Mouse (Mus musculus) embryonic facial prominence, embryonic 14.5 days (tissue): ENCODE results near the gene Tiprl. TPM values are rescaled to one million over a fixed set of nuclear protein-coding genes. Genes with fewer than 3 reads are reported as not detected.

Experiments
- ATAC-seq: fragments of 200-750 bp; cut with Nextera tagmentation; 2 replicates; pipeline ENCODE4 v1.8.0; 2017; ENCODE audit warnings: low read depth, moderate number of reproducible peaks, moderate TSS enrichment
- DNase-seq: peaks from one replicate; pipeline ENCODE4 v3.0.0-alpha.2; 2015; ENCODE audit warnings: low spot score
- H3K27ac ChIP-seq: fragments of 300-500 bp; sonication (generic); replicated peaks from 2 replicates; pipeline ENCODE4 v1.5.1; 2014; ENCODE audit warnings: low read depth, mild to moderate bottlenecking, low read length, moderate library complexity
- H3K27me3 ChIP-seq: fragments of 300-500 bp; sonication (generic); replicated peaks from 2 replicates; pipeline ENCODE4 v1.6.1; 2014; ENCODE audit warnings: low read length; ENCODE audit not compliant: control insufficient read depth, insufficient read depth
- H3K36me3 ChIP-seq: fragments of 300-500 bp; sonication (generic); 2 replicates; pipeline ENCODE4 v1.6.1; 2014; ENCODE audit warnings: low read length, mixed read lengths; ENCODE audit not compliant: control insufficient read depth, insufficient read depth
- H3K4me1 ChIP-seq: fragments of 300-500 bp; sonication (generic); 2 replicates; pipeline ENCODE4 v1.6.1; 2014; ENCODE audit warnings: antibody characterized with exemption, low read length; ENCODE audit not compliant: control insufficient read depth, insufficient read depth
- H3K4me2 ChIP-seq: fragments of 300-500 bp; sonication (generic); 2 replicates; pipeline ENCODE4 v1.6.1; 2014; ENCODE audit warnings: low read depth, mild to moderate bottlenecking, low read length, moderate library complexity, mixed read lengths
- H3K4me3 ChIP-seq: fragments of 300-500 bp; sonication (generic); 2 replicates; pipeline ENCODE4 v1.5.1; 2014; ENCODE audit warnings: low read depth, mild to moderate bottlenecking, low read length
- H3K9ac ChIP-seq: fragments of 300-500 bp; sonication (generic); 2 replicates; pipeline ENCODE4 v1.6.1; 2014; ENCODE audit warnings: low read depth, mild to moderate bottlenecking, low read length, moderate library complexity, mixed read lengths
- H3K9me3 ChIP-seq: fragments of 300-500 bp; sonication (generic); 2 replicates; pipeline ENCODE4 v1.6.1; 2016; ENCODE audit warnings: low read length; ENCODE audit not compliant: control insufficient read depth
- WGBS: fragments of 180-500 bp; shearing (Covaris S2); extraction: QIAGEN DNeasy Blood & Tissue Kit; methylation state at CpG from one replicate; pipeline ENCODE4 v1.1.7; 2014; 5-methylcytosine and 5-hydroxymethylcytosine counted together
- polyA plus RNA-seq: library from polyadenylated mRNA; unstranded; fragments of >200 nt; fragmentation: Nextera tagmentation; extraction: Ambion mirVana; gene quantifications from 2 replicates; pipeline ENCODE4 v1.2.1, GENCODE M21; 2014

The Tiprl gene
- polyA plus RNA-seq, 1 experiment from 2014 or later: 90.6 TPM

- peaks cover 6% of the 10 kb centered on the region; the same call in 1 of the 2 replicates for H3K4me1 ChIP-seq
- H3K4me2 ChIP-seq: no peak overlapping the region
- ATAC-seq: no peak
- DNase-seq: no peak
- H3K36me3 ChIP-seq: no peaks in the 10 kb centered on the region
- no peak overlapping the region for H3K9ac ChIP-seq
- H3K4me3 ChIP-seq: no peak overlapping the region
- 57% methylated on average over 3 of the region's 3 CpGs for WGBS
- no peak overlapping the region for H3K27ac ChIP-seq
- no peaks in the 10 kb centered on the region for H3K27me3 ChIP-seq
- H3K9me3 ChIP-seq: no peaks in the 10 kb centered on the region
Observed at GRCm38 (mm10) chr1:165197875-165198274, 38.9 kb downstream of the Tiprl start.

- no peaks in the 10 kb centered on the region for H3K36me3 ChIP-seq
- H3K9ac ChIP-seq: no peak overlapping the region
- H3K27me3 ChIP-seq: no peaks in the 10 kb centered on the region
- no peaks in the 10 kb centered on the region for H3K9me3 ChIP-seq
- DNase-seq (no peak), ATAC-seq (no peak)
- no peak overlapping the region for H3K27ac ChIP-seq
- 66% methylated on average over 3 of the region's 3 CpGs for WGBS
- no peak overlapping the region for H3K4me2 ChIP-seq
- peaks cover 6% of the 10 kb centered on the region; the same call in 1 of the 2 replicates for H3K4me1 ChIP-seq
- no peak overlapping the region for H3K4me3 ChIP-seq
Observed at GRCm38 (mm10) chr1:165195396-165195960, 41.3 kb downstream of the Tiprl start.

- ATAC-seq (peak; percentile 45; the same call in 1 of the 2 replicates), DNase-seq (no peak)
- peak overlapping the region; percentile 52; the same call in 1 of the 2 replicates for H3K27ac ChIP-seq
- 7% methylated on average over 5 of the region's 5 CpGs for WGBS
- H3K4me1 ChIP-seq: peaks cover 6% of the 10 kb centered on the region; the same call in 1 of the 2 replicates
- H3K27me3 ChIP-seq: no peaks in the 10 kb centered on the region
- no peaks in the 10 kb centered on the region for H3K36me3 ChIP-seq
- H3K4me3 ChIP-seq: peak overlapping the region; percentile 68
- peak overlapping the region; percentile 67 for H3K9ac ChIP-seq
- no peaks in the 10 kb centered on the region for H3K9me3 ChIP-seq
- peak overlapping the region; percentile 84 for H3K4me2 ChIP-seq
Observed at GRCm38 (mm10) chr1:165194662-165195013, 42.2 kb downstream of the Tiprl start.

- Histone ChIP-seq H3K9ac (peak within 1 kb of the TSS; percentile 67), H3K27me3 (no peaks in the 10 kb centered on the region), H3K36me3 (no peaks in the 10 kb centered on the region), H3K27ac (peak within 1 kb of the TSS; percentile 61), H3K4me2 (peak within 1 kb of the TSS; percentile 84), H3K9me3 (no peaks in the 10 kb centered on the region), H3K4me3 (peak within 1 kb of the TSS; percentile 68), H3K4me1 (peaks cover 6% of the 10 kb centered on the region; the same call in 1 of the 2 replicates)
- ATAC-seq (peak; percentile 90), DNase-seq (peak; percentile 94)
- 1% methylated on average over 47 of the region's 69 CpGs for WGBS
Observed at GRCm38 (mm10) chr1:165193880-165194661, 42.7 kb downstream of the Tiprl start, which contains the start of gene Sft2d2. Sft2d2 (minus strand) TSS chr1:165194438.

GRCm38 (mm10) chr1:165193426-165193825, 43.4 kb downstream of the Tiprl start:
- no peak for ATAC-seq
- no peaks in the 10 kb centered on the region for H3K9me3 ChIP-seq
- peak overlapping the region; percentile 61; the same call in 1 of the 2 replicates for H3K27ac ChIP-seq
- H3K4me2 ChIP-seq: peak overlapping the region; percentile 84
- peak overlapping the region; percentile 67 for H3K9ac ChIP-seq
- peaks cover 6% of the 10 kb centered on the region; the same call in 1 of the 2 replicates for H3K4me1 ChIP-seq
- no peaks in the 10 kb centered on the region for H3K36me3 ChIP-seq
- WGBS: 11% methylated on average over 7 of the region's 7 CpGs
- H3K27me3 ChIP-seq: no peaks in the 10 kb centered on the region
- peak overlapping the region; percentile 68 for H3K4me3 ChIP-seq
- no peak for DNase-seq

GRCm38 (mm10) chr1:165192714-165193264, 44.0 kb downstream of the Tiprl start:
- no peak overlapping the region for H3K27ac ChIP-seq
- ATAC-seq (no peak), DNase-seq (no peak)
- H3K9me3 ChIP-seq: no peaks in the 10 kb centered on the region
- WGBS: 64% methylated on average over 10 of the region's 10 CpGs
- H3K4me1 ChIP-seq: peaks cover 6% of the 10 kb centered on the region; the same call in 1 of the 2 replicates
- peak overlapping the region; percentile 68; the same call in 1 of the 2 replicates for H3K4me3 ChIP-seq
- H3K27me3 ChIP-seq: no peaks in the 10 kb centered on the region
- H3K36me3 ChIP-seq: no peaks in the 10 kb centered on the region
- peak overlapping the region; percentile 67 for H3K9ac ChIP-seq
- peak overlapping the region; percentile 84 for H3K4me2 ChIP-seq

- ATAC-seq (no peak), DNase-seq (peak; percentile 14)
Observed at GRCm38 (mm10) chr1:165192102-165192501, 44.7 kb downstream of the Tiprl start.

GRCm38 (mm10) chr1:165191611-165192010, 45.2 kb downstream of the Tiprl start:
- 0 out of 2 replicates have a peak overlapping the region, but pooled peaks have one; percentile 3 for H3K4me3 ChIP-seq
- WGBS: 44% methylated on average over 13 of the region's 13 CpGs
- H3K27ac ChIP-seq: peak overlapping the region; percentile 71; the same call in 1 of the 2 replicates

More at GRCm38 (mm10) chr1:165192102-165192501, 44.7 kb downstream of the Tiprl start:
- Histone ChIP-seq H3K9ac (no peak overlapping the region), H3K9me3 (no peaks in the 10 kb centered on the region), H3K36me3 (no peaks in the 10 kb centered on the region), H3K4me1 (peaks cover 6% of the 10 kb centered on the region; the same call in 1 of the 2 replicates), H3K27ac (0 out of 2 replicates have a peak overlapping the region, but pooled peaks have one; percentile 71), H3K4me2 (peak overlapping the region; percentile 84; the same call in 1 of the 2 replicates), H3K4me3 (0 out of 2 replicates have a peak overlapping the region, but pooled peaks have one; percentile 3), H3K27me3 (no peaks in the 10 kb centered on the region)
- whole genome bisulfite sequencing: 61% methylated on average over 4 of the region's 4 CpGs

More at GRCm38 (mm10) chr1:165191611-165192010, 45.2 kb downstream of the Tiprl start:
- Histone ChIP-seq H3K27me3 (no peaks in the 10 kb centered on the region), H3K9me3 (no peaks in the 10 kb centered on the region), H3K4me2 (peak overlapping the region; percentile 84; the same call in 1 of the 2 replicates), H3K4me1 (peaks cover 6% of the 10 kb centered on the region; the same call in 1 of the 2 replicates), H3K36me3 (peaks cover 3% of the 10 kb centered on the region; the same call in 1 of the 2 replicates), H3K9ac (0 out of 2 replicates have a peak overlapping the region, but pooled peaks have one; percentile 14)
- ATAC-seq (no peak), DNase-seq (peak; percentile 39)
